Comparison of ENCODE assay signal across 10 mouse cellular contexts in the genomic region with DNA sequence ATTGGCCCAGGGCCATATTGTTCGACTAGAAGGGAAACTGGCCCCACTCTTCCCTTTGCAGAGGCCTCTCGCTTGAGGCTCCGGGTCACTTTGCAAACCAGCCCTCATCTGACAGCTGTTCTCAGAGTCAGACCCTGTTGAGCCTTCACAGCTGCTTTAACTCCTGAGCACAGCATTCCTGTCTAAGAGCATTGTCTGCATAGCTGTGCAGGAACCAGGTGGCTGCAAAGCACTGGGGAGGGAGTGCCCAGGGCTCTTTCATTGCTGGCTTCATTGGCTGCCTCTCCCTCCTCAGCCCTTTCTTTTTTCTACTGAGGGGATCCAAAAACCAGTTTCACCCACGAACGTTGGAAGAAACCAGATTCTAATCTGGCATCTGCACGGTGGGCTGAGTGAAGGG. TPM values are rescaled to one million over a fixed set of nuclear protein-coding genes. Genes with fewer than 3 reads are reported as not detected.
A peak's percentile ranks its signal among the peaks of the same experiment; 100 is the strongest.
DNase-seq lines count a peak whose midpoint lies in the region; ATAC-seq and TF ChIP-seq lines count a peak whose summit lies in the region.
"Had no signal": no experiment of that assay in that cellular context is flagged by ENCODE, and none has a peak within 500 bp of the region (broad histone marks: within the 10 kb centered on the region; RNA-seq: fewer than 3 reads in every experiment).

No protein-coding gene starts in this region.

- peak; percentile 58; the same call in 1 of the 2 replicates for ATAC-seq in heart, embryonic 12.5 days (ENCODE audit: insufficient number of reproducible peaks, low FRiP score)
- ATAC-seq in limb, embryonic 14.5 days (ENCODE audit: low FRiP score, low read depth) = peak; percentile 83
- ATAC-seq in liver, postnatal 0 days = no peak

- no peak overlapping the region for H3K9ac ChIP-seq in heart, embryonic 12.5 days
- H3K9ac ChIP-seq in limb, embryonic 14.5 days (ENCODE audit: low read depth, low read length, severe bottlenecking) = no peak overlapping the region
- H3K9ac ChIP-seq in liver, postnatal 0 days (replicated peaks) = no peak overlapping the region
- H3K9ac ChIP-seq: midbrain, embryonic 12.5 days had no signal

- 16% methylated on average over 6 of the region's 6 CpGs for WGBS in lung, adult 2 months
- 9% methylated on average over 6 of the region's 6 CpGs for WGBS in heart, embryonic 12.5 days
- WGBS in limb, embryonic 14.5 days = 7% methylated on average over 6 of the region's 6 CpGs
- 30% methylated on average over 6 of the region's 6 CpGs for WGBS in liver, postnatal 0 days (ENCODE audit: insufficient replicate concordance)

- no peaks in the 10 kb centered on the region for H3K27me3 ChIP-seq in heart, embryonic 12.5 days (replicated peaks)
- H3K27me3 ChIP-seq in limb, embryonic 14.5 days (ENCODE audit: control insufficient read depth, insufficient read depth, low read length) = no peaks in the 10 kb centered on the region
- no peaks in the 10 kb centered on the region for H3K27me3 ChIP-seq in liver, postnatal 0 days (ENCODE audit: insufficient read depth, low read length)
- H3K27me3 ChIP-seq: midbrain, embryonic 12.5 days had no signal

- TF ChIP-seq POLR2A in lung, adult 2 months (IDR thresholded peaks at IDR 0.05; ENCODE audit: borderline replicate concordance, extremely low read depth, low read depth, low read length) = no peak
- TF ChIP-seq POLR2A in limb, embryonic 14.5 days (IDR thresholded peaks at IDR 0.05; ENCODE audit: borderline replicate concordance, extremely low read depth, insufficient read depth, insufficient read length) = no peak

- no peaks in the 10 kb centered on the region for H3K9me3 ChIP-seq in heart, embryonic 12.5 days (replicated peaks)
- no peaks in the 10 kb centered on the region for H3K9me3 ChIP-seq in limb, embryonic 14.5 days (ENCODE audit: control insufficient read depth, low read length)
- no peaks in the 10 kb centered on the region for H3K9me3 ChIP-seq in liver, postnatal 0 days (ENCODE audit: low read length)
- H3K9me3 ChIP-seq: midbrain, embryonic 12.5 days had no signal

- TF ChIP-seq EP300 in liver, postnatal 0 days (IDR thresholded peaks at IDR 0.05; ENCODE audit: low read depth) = no peak

- H3K36me3 ChIP-seq in heart, embryonic 12.5 days = peaks cover 63% of the 10 kb centered on the region
- peaks cover 58% of the 10 kb centered on the region for H3K36me3 ChIP-seq in limb, embryonic 14.5 days (ENCODE audit: control insufficient read depth, insufficient read depth, low read length)
- H3K36me3 ChIP-seq in liver, postnatal 0 days (replicated peaks; ENCODE audit: insufficient read depth, low read length) = peaks cover 38% of the 10 kb centered on the region
- H3K36me3 ChIP-seq: midbrain, embryonic 12.5 days had no signal

- H3K4me2 ChIP-seq in heart, embryonic 12.5 days = peak overlapping the region; percentile 33
- peak overlapping the region; percentile 22 for H3K4me2 ChIP-seq in limb, embryonic 14.5 days (replicated peaks; ENCODE audit: low read depth, low read length, severe bottlenecking)
- no peak overlapping the region for H3K4me2 ChIP-seq in liver, postnatal 0 days (ENCODE audit: low read depth, low read length)
- H3K4me2 ChIP-seq: midbrain, embryonic 12.5 days had no signal

- H3K4me3 ChIP-seq in lung, adult 2 months (replicated peaks; ENCODE audit: extremely low read depth, low read depth, low read length) = no peak overlapping the region
- no peak overlapping the region for H3K4me3 ChIP-seq in heart, embryonic 12.5 days
- H3K4me3 ChIP-seq in limb, embryonic 14.5 days (replicated peaks; ENCODE audit: low read length) = no peak overlapping the region
- no peak overlapping the region for H3K4me3 ChIP-seq in liver, postnatal 0 days (ENCODE audit: low read depth, low read length)
- H3K4me3 ChIP-seq: midbrain, embryonic 12.5 days had no signal

- no peak for TF ChIP-seq CTCF in lung, adult 2 months (IDR thresholded peaks at IDR 0.05; ENCODE audit: insufficient read depth, low read length)
- no peak for TF ChIP-seq CTCF in liver, postnatal 0 days (IDR thresholded peaks at IDR 0.05; ENCODE audit: low read depth)

- peaks cover 14% of the 10 kb centered on the region for H3K4me1 ChIP-seq in lung, adult 2 months (ENCODE audit: control insufficient read depth, insufficient read depth, low read length)
- H3K4me1 ChIP-seq in heart, embryonic 12.5 days (replicated peaks) = peaks cover 76% of the 10 kb centered on the region
- H3K4me1 ChIP-seq in limb, embryonic 14.5 days (ENCODE audit: control insufficient read depth, insufficient read depth, low read length) = peaks cover 59% of the 10 kb centered on the region
- peaks cover 15% of the 10 kb centered on the region for H3K4me1 ChIP-seq in liver, postnatal 0 days (ENCODE audit: insufficient read depth)

- peak overlapping the region; percentile 85 for H3K27ac ChIP-seq in heart, embryonic 12.5 days (ENCODE audit: poor library complexity, severe bottlenecking)
- peak overlapping the region; percentile 74 for H3K27ac ChIP-seq in limb, embryonic 14.5 days (replicated peaks; ENCODE audit: low read depth, low read length)
- no peak overlapping the region for H3K27ac ChIP-seq in liver, postnatal 0 days (ENCODE audit: low read depth)
- H3K27ac ChIP-seq: midbrain, embryonic 12.5 days had no signal

- DNase-seq in lung, adult 18-20 months = peak; percentile 29 to 30
- DNase-seq in lung, adult 2 months = no peak
- DNase-seq in limb, embryonic 14.5 days (ENCODE audit: low spot score) = peak; percentile 79
- peak; percentile 70 to 82 for DNase-seq in thymus, postnatal 10 days (ENCODE audit: low spot score in 2 of 2)
- DNase-seq in liver, postnatal 0 days = no peak
- no peak for DNase-seq in gastrocnemius, postnatal 10 days
- no peak for DNase-seq in spleen, postnatal 14 days (ENCODE audit: low spot score in 2 of 2)
- DNase-seq: cerebellum, adult 8-10 months had no signal

RNA-seq across cellular contexts. Expression of a gene that starts 17.5 kb away (rescaled TPM):
- polyA plus RNA-seq in lung, adult 2 months (2012; rRNA removed) = 352 and 457 TPM in 2 replicates
- polyA plus RNA-seq in heart, embryonic 12.5 days (2016; fragmentation: Nextera tagmentation; extraction: Ambion mirVana) = 378 and 387 TPM in 2 replicates
- polyA plus RNA-seq in limb, embryonic 14.5 days (2012; rRNA removed) = 610 and 760 TPM in 2 replicates
- 1,278 and 1,417 TPM in 2 replicates for polyA plus RNA-seq in limb, embryonic 14.5 days (2014; fragmentation: Nextera tagmentation; extraction: Ambion mirVana)
- polyA plus RNA-seq in liver, postnatal 0 days (2015; fragmentation: Nextera tagmentation; extraction: Ambion mirVana) = 68.2 and 78.3 TPM in 2 replicates
- 100 to 1,000 TPM; 142 to 185 TPM for total RNA-seq in gastrocnemius, postnatal 10 days (2021)

Comparison
In these comparisons a context has a peak if more than half of its experiments do, and no peak if none do; other contexts are left out.
1. DNase-seq: peak in lung, adult 18-20 months (2 of 2), limb, embryonic 14.5 days (single experiment) and thymus, postnatal 10 days (2 of 2); none in lung, adult 2 months (single experiment), liver, postnatal 0 days (single experiment), gastrocnemius, postnatal 10 days (single experiment) and spleen, postnatal 14 days (0 of 2).